Mouse (Mus musculus): ENCODE measurements around the gene Pitpnm1.
"Not testable (repeated sequence)": the region's sequence is repeated elsewhere in the genome, so short reads cannot be mapped to it uniquely, and the experiment has no call there.

The Pitpnm1 gene

DNA sequence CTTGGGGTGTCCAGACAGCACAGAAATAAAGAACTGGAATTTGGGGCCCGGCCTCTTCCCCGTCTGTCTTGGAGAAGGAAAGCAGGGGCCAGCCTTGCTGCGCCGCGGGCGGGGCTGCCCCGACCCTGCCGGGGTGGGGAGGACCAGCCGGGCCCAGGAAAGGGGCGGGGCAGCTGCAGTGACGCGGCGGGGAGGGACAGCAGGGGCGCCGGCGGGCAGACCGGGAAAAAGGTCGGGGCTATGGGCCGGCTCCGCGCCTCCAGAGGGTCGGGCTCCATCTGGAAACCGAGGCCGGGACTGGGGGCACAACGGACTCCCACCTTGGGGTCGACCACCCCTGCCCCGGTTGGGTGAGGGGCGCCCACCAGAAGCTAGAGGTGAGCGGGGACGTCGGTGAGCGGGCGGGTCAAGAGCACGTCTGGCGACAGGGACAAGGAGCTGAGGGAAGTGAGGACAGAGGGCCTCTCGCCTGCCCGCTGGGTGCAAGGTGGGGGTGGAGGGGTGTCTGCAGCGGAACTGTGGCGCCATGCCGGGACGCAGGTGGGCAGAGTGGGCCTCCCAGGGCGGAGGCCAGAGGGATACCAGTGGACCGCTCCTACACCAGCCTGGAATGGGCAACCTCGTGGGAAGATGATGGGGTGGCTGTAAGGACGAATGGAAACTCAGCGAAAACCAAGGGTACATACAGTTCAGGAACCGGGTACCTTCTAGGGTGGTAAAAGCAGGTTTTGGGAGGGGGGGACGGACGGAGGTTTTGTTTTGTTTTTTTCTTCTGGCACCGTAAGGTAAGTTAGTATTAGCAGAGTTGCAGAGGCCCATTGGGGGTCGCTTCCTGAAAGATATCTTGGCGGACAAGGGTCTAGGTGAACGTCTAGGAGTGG lies at the start of gene Pitpnm1:
TSS of gene Pitpnm1 (plus strand) at position 162 of the 881 bp plus-strand sequence.
- no peak for DNase-seq (ENCODE audit: low spot score)

DNA sequence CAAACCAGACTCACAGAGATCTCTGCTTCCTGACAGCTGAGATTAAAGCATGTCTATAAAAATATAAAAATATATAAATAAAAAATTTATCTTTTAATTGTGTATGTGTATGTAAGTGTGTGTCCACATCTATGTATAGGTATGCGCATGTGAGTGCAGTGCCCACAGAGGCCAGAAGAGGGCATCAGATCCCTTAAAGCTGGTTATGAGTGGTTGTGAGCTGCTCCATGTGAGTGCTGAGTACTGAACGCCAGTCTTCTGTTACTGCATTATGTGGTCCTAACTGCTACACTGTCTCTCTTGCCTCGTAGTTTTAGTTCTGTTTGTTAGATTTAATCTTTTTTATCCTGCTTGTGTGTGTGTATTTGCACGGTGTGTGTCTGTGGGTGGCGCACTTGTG lies 48.8 kb upstream of the Pitpnm1 start:
- no peak for DNase-seq (ENCODE audit: low spot score)

DNA sequence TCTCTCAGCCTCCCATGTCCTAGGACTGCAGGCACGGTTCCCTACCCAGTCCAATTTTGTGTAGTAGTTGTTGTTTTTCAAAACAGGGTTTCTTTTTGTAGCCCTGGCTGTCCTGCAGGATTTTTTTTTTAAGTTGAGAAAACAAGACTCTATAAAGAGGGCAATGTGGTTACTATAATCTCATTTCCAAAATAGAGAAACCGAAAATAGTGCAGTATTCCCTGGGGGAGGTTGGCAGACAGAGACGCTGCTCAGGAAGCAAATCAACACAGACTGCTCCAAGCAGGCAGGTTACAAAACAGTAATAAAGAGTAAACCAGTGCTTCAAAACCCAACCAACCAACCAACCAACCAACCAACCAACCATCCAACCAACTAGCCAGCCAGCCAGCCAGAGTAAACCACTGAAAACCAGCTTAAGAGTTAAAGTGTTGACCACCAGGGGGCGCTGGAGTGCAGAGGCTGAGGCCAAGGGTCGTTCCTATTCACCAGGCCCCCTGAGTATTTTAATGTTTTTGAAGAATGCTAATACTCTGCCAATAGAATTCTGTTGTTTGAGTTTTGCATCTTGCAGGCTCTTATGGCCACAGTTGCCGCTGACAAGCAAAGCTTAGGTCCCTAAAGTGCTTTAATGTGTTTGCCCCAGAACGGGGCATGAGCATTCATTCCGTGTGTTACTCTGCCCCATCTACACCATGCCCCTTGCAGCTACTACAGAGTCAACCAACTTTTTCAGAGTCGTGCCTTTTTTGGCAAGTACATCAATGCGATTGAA lies 47.9 kb upstream of the Pitpnm1 start:
- peak; percentile 59 for DNase-seq (ENCODE audit: low spot score)

DNA sequence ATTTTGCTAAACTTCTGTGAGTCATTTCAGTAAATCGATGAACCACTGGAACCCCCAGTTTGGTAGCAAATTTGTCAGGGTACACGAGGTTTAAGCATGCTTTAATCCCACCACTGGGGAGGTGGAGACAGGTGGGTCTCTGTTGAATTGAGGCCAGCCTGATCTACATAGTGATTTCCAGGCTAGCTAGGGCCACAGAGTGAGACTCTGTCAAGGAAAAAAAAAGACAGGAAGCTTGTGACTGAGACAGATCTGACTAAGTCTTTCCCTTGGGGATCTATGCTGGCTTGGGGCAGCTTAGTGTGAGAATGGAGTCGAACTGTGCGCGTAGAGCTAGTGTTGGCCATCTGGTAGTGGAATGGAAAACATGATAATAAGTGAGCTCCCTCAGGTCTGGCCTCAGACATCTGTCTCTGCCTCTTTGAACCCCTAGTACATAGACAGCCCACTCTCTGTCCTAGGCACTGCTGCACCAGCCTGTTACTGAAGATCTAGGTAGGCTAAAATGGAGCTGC lies 47.2 kb upstream of the Pitpnm1 start:
- DNase-seq (ENCODE audit: low spot score), result no peak

DNA sequence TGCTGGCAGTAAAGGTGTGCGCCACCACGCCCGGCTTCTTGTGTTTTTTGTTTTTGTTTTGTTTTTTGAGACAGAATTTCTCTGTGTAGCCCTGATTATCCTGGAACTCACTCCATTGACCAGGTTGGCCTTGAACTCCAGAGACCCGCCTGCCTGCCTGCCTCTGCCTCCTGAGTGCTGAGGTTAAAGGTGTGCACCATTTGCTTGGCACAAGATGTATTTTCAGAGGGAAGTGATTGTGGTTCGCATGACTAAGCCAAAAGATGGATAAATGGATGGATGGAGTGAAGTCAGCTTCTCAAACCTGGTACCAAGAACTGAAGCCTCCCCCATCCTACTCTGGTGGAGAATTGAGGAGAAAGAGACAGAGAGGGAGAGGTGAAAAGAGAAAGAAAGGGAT lies 45.2 kb upstream of the Pitpnm1 start:
- no peak for DNase-seq (ENCODE audit: low spot score)

DNA sequence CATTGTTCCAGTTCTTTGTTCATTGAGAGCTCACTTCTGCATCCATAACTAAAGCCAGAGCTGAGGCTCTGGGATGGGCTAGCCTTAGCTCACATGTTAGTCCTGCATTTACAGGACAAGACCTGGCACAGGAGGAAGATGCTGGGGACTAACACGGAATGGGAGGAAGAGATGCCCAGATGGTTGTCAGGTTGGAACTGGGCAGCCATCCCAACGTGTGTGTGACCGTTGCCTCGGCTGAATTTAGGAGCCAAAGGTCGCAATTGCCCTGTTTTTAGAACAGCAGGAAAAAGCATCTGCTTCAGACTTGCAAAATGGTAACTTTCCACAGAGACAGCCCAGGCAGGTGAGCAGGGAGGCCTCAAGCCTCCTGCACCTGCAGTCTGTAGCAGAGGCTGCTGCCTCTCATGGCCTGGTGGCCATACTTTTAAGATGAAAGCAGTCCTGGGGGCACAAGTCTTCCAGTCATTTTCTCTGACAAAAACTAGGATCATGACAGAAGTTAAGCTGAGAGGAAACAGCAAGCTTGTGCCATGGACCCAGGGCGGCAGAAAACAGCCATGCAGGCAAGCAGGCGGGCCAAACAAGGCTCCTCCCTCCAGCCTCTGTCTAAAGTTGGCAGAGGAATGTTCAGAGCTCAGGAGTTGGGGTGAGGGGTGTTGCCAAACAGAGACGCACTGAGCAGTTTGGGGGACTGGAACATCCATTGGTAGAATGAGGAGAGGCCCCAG lies 44.4 kb upstream of the Pitpnm1 start:
- DNase-seq (ENCODE audit: low spot score), result no peak

DNA sequence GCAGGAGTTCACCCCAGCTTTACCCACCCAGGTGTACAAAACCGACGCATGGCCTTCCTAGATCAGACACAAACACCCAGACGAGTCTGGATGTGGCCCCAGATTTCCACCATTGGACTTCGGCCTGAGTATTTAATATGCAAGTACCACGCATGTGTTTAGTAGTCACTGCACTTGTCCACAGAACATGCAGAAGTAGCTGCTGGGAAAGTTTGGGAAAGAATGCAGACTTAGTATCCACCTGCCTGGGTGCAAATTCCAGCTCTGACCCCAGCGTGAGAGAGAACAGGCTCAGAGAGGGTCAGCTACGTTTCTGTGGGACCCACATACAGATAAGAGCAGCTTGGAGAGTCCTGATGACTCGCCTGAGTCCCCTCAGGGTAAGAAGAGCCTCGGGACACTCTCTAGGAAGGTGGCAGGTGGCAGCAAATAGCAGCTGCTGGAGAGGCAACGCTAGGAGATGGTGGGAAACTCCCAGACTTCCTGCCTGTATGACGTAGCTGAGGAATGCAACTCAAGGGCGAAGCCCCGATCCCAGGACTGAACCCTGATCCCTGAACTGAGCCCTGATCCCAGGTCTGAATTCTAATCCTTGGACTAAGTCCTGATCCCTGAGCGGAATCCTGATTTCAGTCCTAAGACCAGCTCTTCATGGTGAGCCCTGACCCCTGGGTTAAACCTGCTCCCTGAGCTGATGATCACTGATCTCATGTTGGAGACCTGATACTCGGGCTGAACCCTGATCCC lies 43.7 kb upstream of the Pitpnm1 start:
- DNase-seq (ENCODE audit: low spot score), result no peak

DNA sequence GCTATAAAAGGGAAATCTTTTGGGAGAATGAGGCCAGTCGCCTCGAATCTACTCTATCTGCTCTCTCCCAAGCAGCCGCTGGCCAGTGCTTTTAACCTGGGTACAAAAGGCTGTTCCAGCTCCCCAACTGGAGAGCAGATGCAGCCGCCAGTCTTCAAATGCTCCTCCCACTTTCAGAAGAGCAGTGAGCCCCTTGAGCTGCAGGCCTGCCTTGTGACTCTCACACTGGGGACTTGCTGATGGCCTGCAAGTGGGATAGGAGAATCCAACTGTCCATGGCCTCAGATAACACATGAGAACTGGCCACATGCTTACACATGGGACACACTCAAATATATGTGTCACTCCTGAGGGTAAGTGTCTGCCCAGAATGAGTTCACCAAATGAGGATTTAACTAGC lies 43.1 kb upstream of the Pitpnm1 start:
- no peak for DNase-seq (ENCODE audit: low spot score)

DNA sequence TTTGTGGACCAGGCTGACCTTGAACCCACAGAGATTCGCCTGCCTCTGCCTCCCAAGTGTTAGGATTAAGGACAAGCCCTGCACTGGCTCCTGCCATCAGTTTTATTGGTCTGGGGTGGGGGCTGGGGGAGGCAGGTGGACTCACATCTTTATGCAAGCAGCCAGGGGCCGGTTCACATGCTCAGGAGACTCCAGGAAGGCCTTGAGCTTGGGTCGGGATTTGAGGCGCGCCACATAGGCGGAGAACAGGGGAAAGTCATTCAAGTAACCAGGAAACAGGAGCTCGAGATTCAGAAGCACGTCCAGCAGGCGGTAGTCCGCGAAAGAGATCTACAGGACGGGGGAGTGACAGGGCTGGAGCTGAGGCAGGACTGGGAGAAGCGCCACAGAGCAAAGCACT lies 42.4 kb upstream of the Pitpnm1 start:
- no peak for DNase-seq (ENCODE audit: low spot score)

DNA sequence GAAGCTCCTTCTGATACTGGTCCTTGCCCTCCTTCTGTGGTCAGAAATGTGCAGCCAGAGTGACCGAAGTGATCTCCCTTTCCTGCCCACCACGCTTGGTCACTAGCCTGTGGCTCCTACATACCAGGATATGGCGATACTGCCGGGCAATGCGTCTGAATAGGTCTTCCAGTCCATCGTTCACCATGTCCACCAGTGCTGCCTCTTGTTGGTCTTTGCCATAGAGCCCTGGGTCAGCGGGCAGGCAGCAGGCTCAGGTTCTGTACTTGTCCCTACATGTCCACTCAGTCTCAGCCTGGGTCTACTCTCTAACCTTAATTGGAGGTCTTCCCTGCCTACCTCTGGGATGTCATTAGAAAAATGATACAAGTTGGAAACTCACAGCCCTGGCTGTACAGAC lies 41.8 kb upstream of the Pitpnm1 start:
- no peak for DNase-seq (ENCODE audit: low spot score)

DNA sequence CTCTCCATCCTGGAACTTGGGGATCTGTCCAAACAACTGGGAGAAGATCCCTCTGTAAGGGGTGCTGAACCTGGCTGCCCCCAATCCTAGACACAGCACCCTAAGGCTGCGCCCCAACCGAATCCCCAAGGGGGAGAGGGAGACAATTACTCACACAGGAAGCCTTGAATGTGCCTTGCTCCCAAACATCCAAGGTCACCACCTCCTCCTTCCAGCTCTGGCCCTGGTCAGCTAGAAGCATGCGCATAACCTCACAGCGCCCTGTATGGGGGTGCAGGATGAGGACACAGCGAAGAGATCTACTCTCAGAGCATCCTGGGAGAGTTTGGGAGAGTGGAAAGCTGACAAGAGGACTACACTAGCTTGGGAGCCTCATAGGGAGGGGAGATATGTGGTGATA lies 41.2 kb upstream of the Pitpnm1 start:
- no peak for DNase-seq (ENCODE audit: low spot score)

DNA sequence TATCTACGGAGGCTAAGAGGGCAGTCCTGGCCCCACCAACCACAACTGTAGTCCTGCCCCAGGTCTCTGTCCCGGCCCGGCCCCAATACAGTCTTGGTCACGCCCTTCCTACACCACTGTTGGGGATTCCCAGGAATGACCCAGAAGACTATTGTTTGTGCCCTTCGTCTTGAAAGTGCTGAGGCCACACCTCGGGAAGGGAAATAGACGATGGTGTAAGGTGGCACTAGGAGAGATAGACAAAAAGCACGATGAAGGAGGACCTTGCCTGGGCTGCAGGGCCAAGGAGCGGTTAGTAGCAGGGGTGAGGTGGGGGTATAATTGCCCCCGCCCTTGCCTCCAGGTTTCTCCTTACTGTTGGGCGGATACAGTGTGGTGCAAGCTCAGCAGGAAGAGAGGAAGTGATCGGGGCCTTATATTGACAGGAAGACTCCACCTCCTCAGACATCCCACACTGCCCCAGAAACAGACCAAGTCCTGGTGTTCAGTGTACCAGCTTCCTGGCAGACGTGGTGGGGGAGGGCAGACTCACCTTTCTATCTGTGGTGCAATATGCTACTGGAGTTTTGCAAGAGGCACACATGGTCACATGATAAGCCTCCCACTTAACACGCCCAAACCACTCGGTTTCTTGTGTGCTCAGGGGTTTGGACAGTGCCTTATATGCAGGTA lies 40.6 kb upstream of the Pitpnm1 start, which contains the start of gene Gstp3:
TSS of gene Gstp3 (minus strand) at position 501 of the 672 bp plus-strand sequence.
- DNase-seq (ENCODE audit: low spot score), result peak; percentile 68

DNA sequence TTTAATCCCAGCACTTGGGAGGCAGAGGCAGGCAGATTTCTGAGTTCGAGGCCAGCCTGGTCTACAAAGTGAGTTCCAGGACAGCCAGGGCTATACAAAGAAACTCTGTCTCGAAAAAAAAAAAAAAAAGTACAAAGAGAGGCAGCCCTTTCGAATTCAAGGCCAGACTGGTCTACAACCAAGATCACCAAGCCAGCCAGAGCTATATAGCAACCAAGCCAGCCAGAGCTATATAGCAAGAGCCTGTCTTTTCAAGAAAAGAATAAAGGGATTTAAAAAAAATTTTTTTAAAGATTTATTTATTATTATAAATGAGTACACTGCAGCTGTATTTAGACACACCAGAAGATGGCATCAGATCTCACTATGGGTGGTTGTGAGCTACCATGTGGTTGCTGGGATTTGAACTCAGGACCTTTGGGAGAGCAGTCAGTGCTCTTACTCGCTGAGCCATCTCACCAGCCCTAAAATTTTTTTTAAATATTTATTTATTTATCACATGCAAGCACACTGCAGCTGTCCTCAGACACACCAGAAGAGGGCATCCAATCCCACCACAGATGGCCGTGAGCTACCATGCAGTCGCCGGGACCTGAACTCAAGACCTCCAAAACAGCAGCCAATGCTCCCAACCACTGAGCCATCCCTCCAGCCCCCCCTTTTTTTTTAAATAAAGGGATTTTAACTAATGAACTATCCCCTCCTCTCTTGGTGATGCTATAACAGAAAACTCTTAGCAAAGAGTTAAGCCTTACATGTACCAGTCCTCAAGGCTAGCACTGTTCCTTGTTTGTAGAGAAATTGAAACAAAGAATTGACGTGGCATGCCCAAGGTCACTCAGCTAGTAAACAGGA lies 39.5 kb upstream of the Pitpnm1 start:
- DNase-seq (ENCODE audit: low spot score), result not testable (repeated sequence)

DNA sequence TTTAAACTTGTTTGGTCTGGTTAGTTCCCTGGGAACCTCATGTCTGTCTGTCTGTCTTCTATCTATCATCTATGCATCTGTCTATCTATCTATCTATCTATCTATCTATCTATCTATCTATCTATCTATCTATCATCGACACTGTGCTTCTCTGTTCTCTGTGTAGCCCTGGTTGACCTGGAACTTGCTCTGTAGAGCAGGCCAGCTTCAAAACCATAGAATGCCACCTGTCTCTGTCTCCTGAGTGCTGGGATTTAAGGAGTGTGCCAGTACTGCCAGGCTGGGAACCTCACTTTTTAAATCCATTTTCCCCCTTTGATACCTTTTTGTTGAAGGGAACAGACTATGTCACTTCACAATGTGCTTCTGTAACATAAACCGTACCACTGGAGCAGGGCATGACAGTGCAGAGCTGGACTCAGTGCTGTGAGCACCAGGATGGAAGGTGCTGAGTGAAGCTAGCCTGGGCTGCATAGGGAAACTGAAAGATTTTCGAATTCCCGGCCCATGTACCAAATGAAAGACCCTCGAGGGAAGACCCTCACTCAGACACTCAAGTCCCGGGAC lies 38.8 kb upstream of the Pitpnm1 start:
- DNase-seq (ENCODE audit: low spot score), result no peak

DNA sequence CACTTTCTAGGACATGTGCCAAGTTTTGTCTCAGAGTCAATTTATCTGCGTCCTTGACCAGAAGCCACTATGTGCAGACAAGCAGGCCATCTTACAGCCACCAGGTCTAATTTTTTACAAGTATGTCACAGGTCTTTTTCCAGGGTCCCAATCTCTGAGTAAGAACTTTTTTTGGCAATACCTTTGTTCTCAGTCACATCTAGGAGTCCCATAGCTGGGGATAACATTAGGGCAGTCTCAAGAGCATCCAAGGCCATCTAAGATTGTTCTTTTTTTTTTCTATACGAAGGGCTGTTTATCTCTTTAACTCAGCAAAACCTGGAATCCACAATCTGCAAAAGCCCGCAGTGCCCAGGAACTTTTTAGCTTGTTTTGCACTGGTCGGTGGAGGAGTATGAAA lies 36.4 kb upstream of the Pitpnm1 start:
- DNase-seq (ENCODE audit: low spot score), result not testable (repeated sequence)

DNA sequence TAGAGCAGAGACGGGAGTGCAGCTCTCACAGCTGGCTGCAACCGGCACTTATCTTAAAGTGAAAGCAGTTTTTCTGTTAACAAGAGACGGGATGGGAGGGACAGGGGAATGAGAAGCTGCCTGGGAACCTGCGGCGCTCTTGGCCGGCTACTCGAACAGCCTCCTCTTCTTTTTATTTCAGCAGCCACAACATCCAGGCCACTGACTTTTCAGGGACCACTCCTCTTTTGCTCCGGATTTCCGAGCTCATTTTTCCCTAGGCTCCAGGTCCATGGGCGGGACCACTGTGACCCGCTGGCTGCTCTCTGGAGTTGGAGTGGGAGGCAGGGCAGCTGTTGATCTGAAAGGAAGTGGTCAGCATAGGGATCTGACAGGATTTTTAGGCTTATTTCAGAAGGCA lies 35.3 kb upstream of the Pitpnm1 start:
- DNase-seq (ENCODE audit: low spot score), result not testable (repeated sequence)

DNA sequence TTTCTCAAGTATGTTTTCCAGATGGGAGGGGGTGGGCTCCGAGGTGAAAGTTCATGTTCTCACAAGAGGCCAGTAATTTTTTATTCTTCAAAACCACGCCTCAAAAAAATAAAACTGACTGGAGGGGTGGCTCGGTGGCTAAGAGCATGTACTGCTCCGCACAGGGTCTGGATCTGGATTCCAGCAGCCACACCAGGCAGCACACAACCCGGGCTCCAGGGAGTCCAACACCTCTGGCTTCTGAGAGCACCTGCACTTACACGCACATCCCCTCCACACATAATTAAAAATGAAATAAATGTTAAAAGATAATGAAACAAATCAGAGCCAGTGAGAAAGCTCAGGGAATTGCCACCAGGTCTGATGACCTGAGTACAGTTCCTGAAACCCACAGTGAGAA lies 33.5 kb upstream of the Pitpnm1 start:
- no peak for DNase-seq (ENCODE audit: low spot score)

DNA sequence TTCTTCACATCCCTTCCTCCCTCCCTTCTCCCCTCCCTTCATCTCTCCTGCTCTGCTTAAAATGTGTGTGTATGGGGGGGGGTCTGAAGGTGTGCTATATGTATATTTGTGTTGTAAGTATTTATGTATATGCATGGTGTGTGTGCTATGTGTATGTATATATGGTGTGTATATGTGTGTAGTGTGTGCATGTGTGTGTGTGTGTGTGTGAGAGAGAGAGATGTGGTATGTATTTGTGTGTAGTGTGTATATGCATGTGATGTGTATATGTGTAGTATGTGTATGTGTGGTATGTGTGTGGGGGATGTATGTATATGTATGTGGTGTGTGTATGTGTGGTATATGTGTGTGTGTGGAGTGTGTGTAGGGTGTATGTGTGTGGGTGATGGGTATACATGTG lies 32.9 kb upstream of the Pitpnm1 start:
- no peak for DNase-seq (ENCODE audit: low spot score)

DNA sequence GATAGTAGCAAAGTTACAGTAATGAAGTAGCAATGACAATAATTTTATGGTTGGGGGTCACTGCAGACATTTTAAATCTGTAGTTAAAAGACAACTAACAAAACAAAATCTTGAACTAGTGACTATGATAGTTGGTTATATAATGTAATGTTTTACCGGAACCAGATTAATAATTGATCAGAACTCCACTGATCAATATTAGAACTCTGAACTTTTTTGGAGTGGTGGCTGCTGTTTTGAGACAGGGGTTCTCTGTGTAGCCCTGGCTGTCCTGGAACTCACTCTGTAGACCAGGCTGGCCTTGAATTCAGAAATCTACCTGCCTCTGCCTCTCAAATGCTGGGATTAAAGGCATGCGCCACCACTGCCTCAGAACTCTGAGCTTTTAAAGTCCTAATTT lies 31.6 kb upstream of the Pitpnm1 start:
- not testable (repeated sequence) for DNase-seq (ENCODE audit: low spot score)

Data from c-Kit-positive CD71-positive TER-119-positive erythroid progenitor cells, embryonic 14.5 days (primary cell).